Mouse (Mus musculus) embryonic facial prominence, embryonic 15.5 days (tissue): Measurements from ENCODE around the gene Gm20388. TPM values are rescaled to one million over a fixed set of nuclear protein-coding genes. Genes with fewer than 3 reads are reported as not detected.
"Not testable (repeated sequence)": the region's sequence is repeated elsewhere in the genome, so short reads cannot be mapped to it uniquely, and the experiment has no call there.

Source experiments
- ATAC-seq: fragments of 200-750 bp; cut with Nextera tagmentation; 2 replicates; pipeline ENCODE4 v1.8.0; 2017; ENCODE audit warnings: low read depth, moderate TSS enrichment; ENCODE audit not compliant: insufficient number of reproducible peaks, low FRiP score, low TSS enrichment
- H3K27ac ChIP-seq: fragments of 300-500 bp; sonication (generic); replicated peaks from 2 replicates; pipeline ENCODE4 v1.5.1; 2015; ENCODE audit warnings: mild to moderate bottlenecking, inconsistent platforms
- H3K27me3 ChIP-seq: fragments of 300-500 bp; sonication (generic); 2 replicates; pipeline ENCODE4 v1.6.1; 2015; ENCODE audit warnings: inconsistent platforms
- H3K36me3 ChIP-seq: fragments of 300-500 bp; sonication (generic); 2 replicates; pipeline ENCODE4 v1.6.1; 2015; ENCODE audit warnings: mild to moderate bottlenecking, inconsistent platforms
- H3K4me1 ChIP-seq: fragments of 300-500 bp; sonication (generic); 2 replicates; pipeline ENCODE4 v1.6.1; 2015; ENCODE audit warnings: inconsistent platforms
- H3K4me2 ChIP-seq: fragments of 300-500 bp; sonication (generic); replicated peaks from 2 replicates; pipeline ENCODE4 v1.6.1; 2015; ENCODE audit warnings: mild to moderate bottlenecking, inconsistent platforms
- H3K4me3 ChIP-seq: fragments of 300-500 bp; sonication (generic); replicated peaks from 2 replicates; pipeline ENCODE4 v1.5.1; 2015; ENCODE audit warnings: mild to moderate bottlenecking, inconsistent platforms
- H3K9ac ChIP-seq: fragments of 300-500 bp; sonication (generic); 2 replicates; pipeline ENCODE4 v1.6.1; 2015; ENCODE audit warnings: inconsistent platforms
- H3K9me3 ChIP-seq: fragments of 300-500 bp; sonication (generic); replicated peaks from 2 replicates; pipeline ENCODE4 v1.6.1; 2016; ENCODE audit warnings: inconsistent platforms
- WGBS: fragments of 180-500 bp; shearing (Covaris S2); methylation state at CpG from one replicate; pipeline ENCODE4 v1.1.7; 2015; 5-methylcytosine and 5-hydroxymethylcytosine counted together
- polyA plus RNA-seq: library from polyadenylated mRNA; unstranded; fragments of >200 nt; fragmentation: Nextera tagmentation; extraction: Ambion mirVana; gene quantifications from 2 replicates; pipeline ENCODE4 v1.2.1, GENCODE M21; 2015

Gm20388 gene
- polyA plus RNA-seq, 1 experiment from 2014 or later, result 8.0 TPM

DNA sequence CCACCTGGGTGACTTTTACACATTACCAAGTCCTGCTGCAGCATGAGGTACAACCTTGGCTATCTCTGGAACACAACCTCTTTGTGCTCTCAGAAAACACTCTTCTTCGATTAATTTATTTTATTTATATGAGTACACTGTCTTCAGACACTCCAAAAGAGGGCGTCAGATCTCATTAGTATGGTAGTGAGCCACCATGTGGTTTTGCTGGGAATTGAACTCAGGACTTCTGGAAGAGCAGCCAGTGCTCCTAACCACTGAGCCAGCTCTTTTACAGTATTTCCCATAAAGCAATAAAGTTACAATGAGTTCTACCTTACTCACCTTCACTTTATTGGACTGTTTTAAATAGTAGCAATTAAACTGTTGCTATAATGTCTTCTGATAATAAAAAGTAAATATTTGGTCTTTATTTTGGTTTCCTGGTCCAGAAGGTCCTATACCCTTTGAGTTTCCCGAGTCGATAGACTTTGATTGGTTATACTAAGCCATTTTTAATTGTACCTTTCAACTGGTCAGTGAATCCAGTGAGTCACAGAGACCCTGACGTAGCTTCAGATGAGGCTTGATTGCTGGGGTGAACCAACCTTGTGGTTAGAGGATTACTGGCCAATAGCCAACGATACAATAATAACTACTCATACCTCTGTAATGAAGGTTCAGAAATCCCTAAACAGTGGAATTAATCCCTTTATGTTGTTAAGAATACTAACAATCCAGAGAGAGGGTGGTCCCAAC lies 3716.9 kb downstream of the Gm20388 start:
- Histone ChIP-seq H3K4me3 (no peak overlapping the region), H3K4me2 (no peak overlapping the region), H3K9me3 (no peaks in the 10 kb centered on the region), H3K27ac (no peak overlapping the region), H3K9ac (no peak overlapping the region), H3K4me1 (peaks cover 17% of the 10 kb centered on the region), H3K27me3 (peaks cover 29% of the 10 kb centered on the region), H3K36me3 (no peaks in the 10 kb centered on the region)
- ATAC-seq, result no peak
- WGBS, result 62% methylated on average over 6 of the region's 6 CpGs

GRCm38 (mm10) chr8:123628253-123628967 lies 3717.8 kb downstream of the Gm20388 start:
- H3K4me3 ChIP-seq, result peak overlapping the region; percentile 37
- H3K36me3 ChIP-seq, result no peaks in the 10 kb centered on the region
- no peak overlapping the region for H3K9ac ChIP-seq
- no peak for ATAC-seq
- WGBS, result 2% methylated on average over 8 of the region's 8 CpGs
- H3K4me1 ChIP-seq, result peaks cover 17% of the 10 kb centered on the region
- peaks cover 29% of the 10 kb centered on the region for H3K27me3 ChIP-seq
- H3K27ac ChIP-seq, result no peak overlapping the region
- no peaks in the 10 kb centered on the region for H3K9me3 ChIP-seq
- peak overlapping the region; percentile 56 for H3K4me2 ChIP-seq

DNA sequence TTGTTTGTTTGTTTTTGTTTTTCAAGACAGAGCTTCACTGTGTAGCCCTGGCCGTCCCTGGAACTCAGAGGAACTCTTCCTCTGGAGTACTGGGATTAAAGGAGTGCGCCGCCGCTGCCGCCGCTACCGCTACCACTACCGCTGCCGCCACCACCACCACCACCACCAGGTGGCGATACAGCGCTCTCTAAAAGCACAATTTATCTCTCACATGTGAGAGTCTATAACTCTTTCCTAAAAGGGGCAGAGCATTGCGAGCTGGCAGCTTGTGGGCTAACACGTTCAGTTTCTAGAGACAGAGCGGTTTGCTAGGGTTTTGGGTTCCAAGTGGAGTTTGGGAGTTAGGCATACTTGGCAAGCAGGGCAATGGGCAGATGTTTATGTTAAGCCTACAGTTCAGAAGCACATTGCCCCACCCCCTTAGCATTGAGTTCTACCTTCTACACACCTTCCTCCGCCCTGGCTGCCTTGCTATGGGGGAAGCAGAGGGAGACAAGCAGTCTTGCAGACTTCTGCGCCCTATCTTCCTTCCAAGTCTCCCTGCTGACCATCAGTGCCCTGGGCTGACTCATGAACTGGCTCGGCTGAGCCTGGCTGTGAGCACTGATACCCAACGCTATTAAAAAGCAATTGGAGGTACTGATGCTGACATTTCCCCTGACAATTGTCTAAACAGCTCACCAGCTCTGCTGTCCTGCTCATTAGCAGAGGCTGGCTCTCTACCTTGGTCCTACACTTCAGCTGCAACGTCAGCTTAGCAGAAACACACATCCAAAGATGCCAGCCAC lies 3718.5 kb downstream of the Gm20388 start:
- H3K4me1 ChIP-seq, result peaks cover 17% of the 10 kb centered on the region
- H3K27me3 ChIP-seq, result peaks cover 28% of the 10 kb centered on the region
- H3K4me2 ChIP-seq, result peak overlapping the region; percentile 56
- no peak overlapping the region for H3K27ac ChIP-seq
- ATAC-seq, result peak; percentile 23; the same call in 1 of the 2 replicates
- H3K4me3 ChIP-seq, result peak overlapping the region; percentile 37
- H3K9me3 ChIP-seq, result no peaks in the 10 kb centered on the region
- H3K36me3 ChIP-seq, result no peaks in the 10 kb centered on the region
- 10% methylated on average over 19 of the region's 19 CpGs for WGBS
- no peak overlapping the region for H3K9ac ChIP-seq

DNA sequence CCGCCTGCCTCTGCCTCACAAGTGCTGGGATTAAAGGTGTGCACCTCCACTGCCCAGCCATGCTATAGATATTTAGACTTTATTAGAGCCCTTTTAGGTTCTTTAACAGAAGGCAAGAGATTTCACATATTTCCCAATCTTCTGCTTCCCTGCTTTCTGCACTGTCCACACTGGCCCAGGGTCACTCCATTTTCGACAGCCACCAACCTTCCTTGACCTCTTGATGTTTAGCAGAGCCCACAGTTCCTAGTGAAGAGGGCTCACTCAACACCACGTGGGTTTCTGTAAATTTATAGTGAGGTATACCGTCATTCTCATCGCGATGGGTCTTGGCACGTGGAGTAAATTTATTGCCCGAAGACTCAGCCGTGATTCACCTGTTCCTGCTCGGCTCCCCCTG lies 3719.4 kb downstream of the Gm20388 start:
- no peak; the same call in 1 of the 2 replicates for ATAC-seq
- peak overlapping the region; percentile 39 for H3K4me2 ChIP-seq
- peaks cover 19% of the 10 kb centered on the region for H3K27me3 ChIP-seq

GRCm38 (mm10) chr8:123630841-123631251 lies 3720.2 kb downstream of the Gm20388 start:
- ATAC-seq, result no peak
- H3K4me2 ChIP-seq, result peak overlapping the region; percentile 39
- 15% methylated on average over 12 of the region's 12 CpGs for WGBS
- H3K4me3 ChIP-seq, result peak overlapping the region; percentile 18
- no peaks in the 10 kb centered on the region for H3K9me3 ChIP-seq
- H3K27ac ChIP-seq, result no peak overlapping the region
- H3K9ac ChIP-seq, result no peak overlapping the region
- H3K36me3 ChIP-seq, result no peaks in the 10 kb centered on the region
- H3K27me3 ChIP-seq, result peaks cover 15% of the 10 kb centered on the region
- H3K4me1 ChIP-seq, result peaks cover 17% of the 10 kb centered on the region

More for the DNA sequence above, 3719.4 kb downstream of the Gm20388 start:
- no peak overlapping the region for H3K9ac ChIP-seq
- H3K4me1 ChIP-seq, result peaks cover 17% of the 10 kb centered on the region
- 38% methylated on average over 10 of the region's 10 CpGs for WGBS
- H3K36me3 ChIP-seq, result no peaks in the 10 kb centered on the region
- no peaks in the 10 kb centered on the region for H3K9me3 ChIP-seq
- H3K27ac ChIP-seq, result no peak overlapping the region
- no peak overlapping the region for H3K4me3 ChIP-seq

- 72% methylated on average over 3 of the region's 3 CpGs for WGBS
Observed at GRCm38 (mm10) chr8:123631746-123632145, 3721.1 kb downstream of the Gm20388 start.

GRCm38 (mm10) chr8:123632257-123632656 lies 3721.6 kb downstream of the Gm20388 start:
- no peak overlapping the region for H3K27ac ChIP-seq
- no peak overlapping the region for H3K4me3 ChIP-seq
- H3K9me3 ChIP-seq, result no peaks in the 10 kb centered on the region
- no peaks in the 10 kb centered on the region for H3K36me3 ChIP-seq
- peaks cover 17% of the 10 kb centered on the region for H3K4me1 ChIP-seq
- no peak for ATAC-seq
- no peak overlapping the region for H3K9ac ChIP-seq
- H3K4me2 ChIP-seq, result no peak overlapping the region
- peaks cover 15% of the 10 kb centered on the region for H3K27me3 ChIP-seq
- WGBS, result 69% methylated on average over 4 of the region's 4 CpGs

More at GRCm38 (mm10) chr8:123631746-123632145, 3721.1 kb downstream of the Gm20388 start:
- not testable (repeated sequence) for H3K27ac ChIP-seq, H3K9me3 ChIP-seq, H3K4me3 ChIP-seq, ATAC-seq, H3K9ac ChIP-seq, H3K4me2 ChIP-seq, H3K36me3 ChIP-seq
- Histone ChIP-seq H3K4me1 (peaks cover 17% of the 10 kb centered on the region), H3K27me3 (peaks cover 15% of the 10 kb centered on the region)

- peaks cover 11% of the 10 kb centered on the region for H3K4me1 ChIP-seq
- 46% methylated on average over 7 of the region's 7 CpGs for WGBS
Observed at GRCm38 (mm10) chr8:123633801-123634200, 3723.2 kb downstream of the Gm20388 start.

GRCm38 (mm10) chr8:123634395-123635131 lies 3723.9 kb downstream of the Gm20388 start:
- no peak for ATAC-seq
- 29% methylated on average over 3 of the region's 3 CpGs for WGBS
- Histone ChIP-seq H3K4me3 (no peak overlapping the region), H3K36me3 (no peaks in the 10 kb centered on the region), H3K9me3 (no peaks in the 10 kb centered on the region), H3K4me2 (no peak overlapping the region), H3K27me3 (no peaks in the 10 kb centered on the region; the same call in 1 of the 2 replicates), H3K27ac (no peak overlapping the region), H3K9ac (no peak overlapping the region), H3K4me1 (0 out of 2 replicates have a peak, but pooled peaks cover 4% of the 10 kb centered on the region)

More at GRCm38 (mm10) chr8:123633801-123634200, 3723.2 kb downstream of the Gm20388 start:
- Histone ChIP-seq H3K4me3 (no peak overlapping the region), H3K9me3 (no peaks in the 10 kb centered on the region), H3K9ac (no peak overlapping the region), H3K27ac (no peak overlapping the region), H3K4me2 (no peak overlapping the region), H3K27me3 (peaks cover 5% of the 10 kb centered on the region), H3K36me3 (no peaks in the 10 kb centered on the region)
- no peak for ATAC-seq

- no peaks in the 10 kb centered on the region for H3K36me3 ChIP-seq
- H3K27ac ChIP-seq, result no peak overlapping the region
- ATAC-seq, result no peak
- no peak overlapping the region for H3K4me3 ChIP-seq
- 0 out of 2 replicates have a peak, but pooled peaks cover 2% of the 10 kb centered on the region for H3K4me1 ChIP-seq
- H3K9me3 ChIP-seq, result no peaks in the 10 kb centered on the region
- no peak overlapping the region for H3K9ac ChIP-seq
- WGBS, result 70% methylated on average over 11 of the region's 11 CpGs
- H3K4me2 ChIP-seq, result no peak overlapping the region
- H3K27me3 ChIP-seq, result no peaks in the 10 kb centered on the region
Observed at GRCm38 (mm10) chr8:123635671-123636070, 3725.0 kb downstream of the Gm20388 start.
